Mouse (Mus musculus) stomach, postnatal 0 days (tissue): Measurements from ENCODE around the gene Adamtsl4.

Source experiments
- CTCF ChIP-seq: IDR thresholded peaks from 2 replicates; pipeline ENCODE4 v1.5.1; 2016; ENCODE audit warnings: antibody characterized with exemption, low read depth, mild to moderate bottlenecking, moderate library complexity
- EP300 ChIP-seq: optimal IDR thresholded peaks from 2 replicates; pipeline ENCODE3; 2016; ENCODE audit warnings: antibody characterized with exemption

DNA sequence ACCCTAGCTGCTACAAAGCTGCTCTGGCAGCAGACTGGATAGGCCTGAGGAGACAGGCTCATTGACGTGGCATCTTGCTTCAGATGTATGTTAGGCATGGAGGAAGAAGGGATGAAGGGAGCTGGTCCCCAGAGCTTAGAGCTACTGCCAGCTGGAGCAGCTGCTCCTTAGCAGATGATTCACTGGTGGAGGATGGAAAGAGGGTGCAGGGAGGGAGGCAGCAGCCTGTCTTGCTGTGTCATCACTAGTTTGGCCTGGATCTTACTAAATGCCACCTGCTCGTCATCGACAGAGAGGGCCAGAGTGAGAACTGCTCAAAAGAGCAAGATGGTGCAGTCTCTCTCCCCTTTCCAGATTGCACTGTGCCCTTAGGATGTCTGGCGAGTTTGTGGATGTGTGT is 58.0 kb downstream of the Adamtsl4 start:
- no peak for TF ChIP-seq CTCF
- TF ChIP-seq EP300 = no peak
